Mouse (Mus musculus) testis, adult 2 months (tissue): ENCODE data around the gene Sgpp1. TPM values are rescaled to one million over a fixed set of nuclear protein-coding genes. Genes with fewer than 3 reads are reported as not detected.
A peak's percentile ranks its signal among the peaks of the same experiment; 100 is the strongest.

Experiments used
- H3K27ac ChIP-seq: fragments of 200-500 bp; 2 replicates; pipeline ENCODE4 v1.5.1; 2012; ENCODE audit warnings: low read depth, low read length; ENCODE audit not compliant: control insufficient read depth, insufficient read depth
- H3K27me3 ChIP-seq: fragments of 200-500 bp; 2 replicates; pipeline ENCODE4 v1.6.1; 2012; ENCODE audit warnings: mild to moderate bottlenecking, low read length, moderate library complexity; ENCODE audit not compliant: control insufficient read depth, insufficient read depth
- H3K36me3 ChIP-seq: fragments of 200-500 bp; 2 replicates; pipeline ENCODE4 v1.6.1; 2012; ENCODE audit warnings: mild to moderate bottlenecking, low read length; ENCODE audit not compliant: control insufficient read depth, insufficient read depth
- H3K4me1 ChIP-seq: fragments of 200-500 bp; 2 replicates; pipeline ENCODE4 v1.6.1; 2012; ENCODE audit warnings: low read length; ENCODE audit not compliant: control insufficient read depth, insufficient read depth
- H3K4me3 ChIP-seq: fragments of 200-500 bp; 2 replicates; pipeline ENCODE4 v1.5.1; 2012; ENCODE audit warnings: low read depth, mild to moderate bottlenecking, low read length, moderate library complexity, mixed read lengths; ENCODE audit not compliant: control insufficient read depth
- CTCF ChIP-seq: fragments of 200-500 bp; IDR thresholded peaks from 2 replicates; pipeline ENCODE4 v1.5.1; 2012; ENCODE audit warnings: low read depth, mild to moderate bottlenecking, inconsistent platforms, low read length, moderate library complexity; ENCODE audit not compliant: control insufficient read depth, insufficient read depth, insufficient replicate concordance
- POLR2A ChIP-seq: fragments of 200-500 bp; IDR thresholded peaks from 2 replicates; pipeline ENCODE4 v1.6.1; 2012; ENCODE audit warnings: low read depth, mild to moderate bottlenecking, inconsistent platforms, low read length, moderate library complexity; ENCODE audit not compliant: control insufficient read depth
- polyA plus RNA-seq: library from polyadenylated mRNA; depleted of rRNA; stranded (reverse); fragments of >200 nt; gene quantifications from 2 replicates; pipeline ENCODE4 v1.2.3, GENCODE M21; 2012

Gene Sgpp1
- polyA plus RNA-seq, 1 experiment: 20.8 TPM

DNA sequence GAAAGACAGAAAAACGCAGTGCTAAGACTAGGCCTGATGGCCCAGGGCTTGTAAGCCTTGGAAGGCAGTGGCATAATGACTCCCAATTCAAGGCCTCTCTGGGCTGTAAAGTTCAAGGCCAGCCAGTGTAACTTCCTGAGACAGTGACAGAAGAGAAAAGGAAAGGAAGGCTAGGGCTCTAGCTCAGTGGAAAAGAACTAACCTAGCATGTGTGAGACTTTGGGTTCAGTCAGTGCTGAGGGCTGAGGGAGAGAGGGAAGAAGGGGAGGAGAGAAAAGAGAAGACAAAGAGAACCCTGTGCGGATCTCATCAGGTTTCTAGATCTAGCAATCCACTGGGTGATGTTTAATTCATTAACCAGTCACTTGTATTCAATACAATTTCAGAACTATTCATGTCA lies 5.7 kb upstream of the Sgpp1 start:
- Histone ChIP-seq H3K27me3 (no peaks in the 10 kb centered on the region), H3K36me3 (no peaks in the 10 kb centered on the region), H3K4me1 (no peaks in the 10 kb centered on the region), H3K4me3 (no peak overlapping the region), H3K27ac (no peak overlapping the region)
- TF ChIP-seq CTCF (no peak), POLR2A (no peak)

DNA sequence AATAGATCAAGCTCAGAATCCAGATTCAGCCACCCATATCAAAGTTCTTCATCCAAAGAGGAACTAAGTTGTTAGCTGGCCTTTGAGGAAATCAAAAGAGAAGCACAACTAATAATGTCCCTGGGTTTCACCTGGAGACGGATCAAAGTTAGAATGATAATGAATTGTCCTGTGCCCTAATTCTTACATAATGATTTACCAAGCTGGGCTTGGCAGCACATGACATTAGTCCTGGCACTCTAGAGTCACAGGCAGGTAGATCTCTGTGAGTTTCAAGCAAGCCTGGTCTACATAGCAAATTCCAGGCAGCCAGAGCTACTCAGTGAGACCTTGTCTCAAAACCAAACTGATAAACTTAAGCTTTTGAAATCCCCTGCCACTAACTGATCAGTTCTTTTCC lies 4.9 kb upstream of the Sgpp1 start:
- H3K4me1 ChIP-seq: peaks cover 3% of the 10 kb centered on the region; the same call in 1 of the 2 replicates
- no peak for TF ChIP-seq POLR2A
- no peak for TF ChIP-seq CTCF
- H3K4me3 ChIP-seq: no peak overlapping the region
- H3K36me3 ChIP-seq: no peaks in the 10 kb centered on the region
- no peaks in the 10 kb centered on the region for H3K27me3 ChIP-seq
- H3K27ac ChIP-seq: no peak overlapping the region

DNA sequence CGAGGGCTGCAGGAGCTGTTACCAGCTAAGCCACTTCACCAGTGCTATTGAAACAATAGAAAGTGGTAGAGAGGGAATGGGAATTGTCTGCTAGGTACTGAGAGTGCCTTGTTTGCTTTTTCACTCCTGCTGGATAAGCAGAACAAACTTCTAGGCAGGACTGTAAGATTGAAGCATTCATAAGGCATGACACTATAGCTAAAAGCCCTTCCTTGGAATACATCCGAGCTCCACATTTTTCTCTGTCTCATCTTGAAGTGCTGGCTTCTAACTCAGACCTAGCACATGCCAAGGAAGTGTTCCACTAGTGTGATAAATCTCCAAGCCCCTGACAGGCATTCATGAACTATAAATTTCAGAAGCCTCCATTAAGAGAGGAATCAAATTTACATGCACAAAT lies 4.1 kb upstream of the Sgpp1 start:
- H3K4me1 ChIP-seq: peaks cover 6% of the 10 kb centered on the region; the same call in 1 of the 2 replicates
- H3K27ac ChIP-seq: no peak overlapping the region
- no peaks in the 10 kb centered on the region for H3K36me3 ChIP-seq
- no peaks in the 10 kb centered on the region for H3K27me3 ChIP-seq
- TF ChIP-seq POLR2A (no peak), CTCF (no peak)
- H3K4me3 ChIP-seq: no peak overlapping the region

DNA sequence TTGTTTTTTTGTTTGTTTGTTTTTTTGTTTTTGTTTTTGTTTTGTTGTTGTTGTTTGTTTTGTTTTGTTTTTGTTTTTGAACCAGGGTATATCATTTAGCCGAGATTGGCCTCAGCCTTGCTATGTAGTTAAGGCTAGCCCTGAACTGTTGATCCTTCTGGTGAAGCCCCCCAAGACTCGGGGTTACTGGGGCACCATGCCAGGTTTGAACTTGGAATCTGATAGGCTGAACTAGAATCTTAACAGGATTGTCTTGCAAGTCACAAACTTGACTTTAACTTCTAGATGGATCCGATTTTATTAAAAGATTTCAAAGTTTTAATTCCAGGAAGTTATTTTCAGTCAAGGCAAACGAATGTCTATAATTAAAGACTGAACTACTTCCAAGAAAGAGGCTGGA lies 767 bp upstream of the Sgpp1 start:
- Histone ChIP-seq H3K27ac (no peak overlapping the region), H3K36me3 (no peaks in the 10 kb centered on the region), H3K4me1 (peaks cover 6% of the 10 kb centered on the region; the same call in 1 of the 2 replicates), H3K27me3 (no peaks in the 10 kb centered on the region), H3K4me3 (no peak overlapping the region)
- TF ChIP-seq CTCF (no peak), POLR2A (no peak)

DNA sequence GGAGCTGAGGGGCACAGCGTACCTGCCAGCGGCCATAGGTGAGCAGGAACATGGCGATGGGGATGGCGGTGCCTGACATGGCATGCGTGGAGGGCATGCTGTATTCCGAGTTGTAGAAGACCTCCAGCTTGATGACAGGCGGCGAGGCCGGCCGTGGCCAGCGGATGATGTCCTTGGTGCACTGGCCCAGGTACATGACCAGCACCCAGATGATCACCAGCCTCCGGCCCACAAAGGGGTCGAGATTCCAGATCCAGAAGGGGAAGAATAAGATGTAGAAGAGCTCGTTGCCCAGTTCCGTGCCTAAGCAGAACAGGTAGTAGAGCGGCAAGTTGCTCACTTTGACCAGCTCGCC lies 661 bp downstream of the Sgpp1 start:
- Histone ChIP-seq H3K36me3 (no peaks in the 10 kb centered on the region), H3K27ac (peak overlapping the region; percentile 75), H3K27me3 (no peaks in the 10 kb centered on the region), H3K4me1 (peaks cover 6% of the 10 kb centered on the region; the same call in 1 of the 2 replicates), H3K4me3 (peak overlapping the region; percentile 92)
- TF ChIP-seq CTCF (no peak), POLR2A (0 out of 2 replicates have a peak, but pooled peaks have one; percentile 25)

DNA sequence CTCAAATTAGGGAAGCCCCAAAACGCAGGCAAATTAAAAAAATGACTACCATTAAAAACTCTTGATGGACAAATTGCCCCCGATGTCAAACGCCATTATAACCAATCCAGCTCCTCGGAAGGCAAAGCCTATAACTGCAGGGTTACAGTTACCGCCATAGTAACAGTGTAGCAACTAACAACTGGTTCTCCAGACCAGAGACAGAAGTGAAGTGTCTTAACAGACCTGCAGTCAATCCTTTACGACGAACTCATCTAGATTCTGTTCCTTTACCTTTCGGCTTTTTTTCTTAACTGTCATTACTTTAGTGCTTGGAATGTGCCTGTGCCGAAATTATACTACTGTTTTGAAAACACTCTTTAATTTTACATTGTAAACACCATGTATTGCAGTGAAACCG lies 1.4 kb downstream of the Sgpp1 start:
- H3K36me3 ChIP-seq: no peaks in the 10 kb centered on the region
- peaks cover 6% of the 10 kb centered on the region; the same call in 1 of the 2 replicates for H3K4me1 ChIP-seq
- H3K4me3 ChIP-seq: peak overlapping the region; percentile 92; the same call in 1 of the 2 replicates
- H3K27me3 ChIP-seq: no peaks in the 10 kb centered on the region
- TF ChIP-seq POLR2A (no peak), CTCF (no peak)
- H3K27ac ChIP-seq: peak overlapping the region; percentile 54; the same call in 1 of the 2 replicates

DNA sequence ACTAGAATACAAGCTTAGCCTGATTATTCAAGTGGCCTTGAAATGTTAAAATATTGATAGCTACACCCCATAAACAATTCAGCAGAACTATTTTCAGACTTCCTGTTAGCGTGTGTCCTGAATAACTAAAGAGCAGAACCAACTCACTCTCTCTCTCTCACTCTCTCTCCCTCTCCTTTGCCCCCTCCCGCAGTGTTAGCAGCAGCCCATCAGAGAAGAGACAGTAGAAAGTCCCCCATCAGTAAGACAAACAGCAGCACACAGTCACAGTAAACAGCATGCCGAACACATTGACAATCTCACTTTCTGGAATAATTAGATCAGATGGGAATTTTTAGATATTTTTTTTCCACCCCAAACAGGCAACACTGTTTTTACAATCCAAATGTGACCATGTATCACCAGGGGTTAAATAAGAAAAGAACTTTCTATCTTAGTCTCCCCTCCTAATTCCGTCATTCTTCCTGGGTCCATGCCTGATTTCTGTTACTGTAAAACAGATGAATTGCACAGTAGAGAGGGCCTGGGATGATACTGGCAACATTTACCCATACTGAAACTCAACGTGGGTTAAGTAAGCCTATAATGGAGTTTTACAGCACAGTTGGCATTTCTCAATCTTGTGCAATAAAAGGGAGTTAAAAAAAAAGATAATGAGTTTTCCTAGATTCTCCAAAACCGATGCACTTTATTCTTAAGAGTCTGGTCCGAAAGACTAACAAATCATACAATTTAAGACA lies 2.0 kb downstream of the Sgpp1 start:
- no peak for TF ChIP-seq CTCF
- no peak for TF ChIP-seq POLR2A
- Histone ChIP-seq H3K4me1 (peaks cover 6% of the 10 kb centered on the region; the same call in 1 of the 2 replicates), H3K36me3 (no peaks in the 10 kb centered on the region), H3K27me3 (no peaks in the 10 kb centered on the region), H3K27ac (no peak overlapping the region; the same call in 1 of the 2 replicates), H3K4me3 (peak overlapping the region; percentile 53)
